Mouse (Mus musculus): ENCODE measurements around the gene Slc16a11. TPM values are rescaled to one million over a fixed set of nuclear protein-coding genes. Genes with fewer than 3 reads are reported as not detected.

The Slc16a11 gene
- total and polyA plus RNA-seq, 2 experiments from 2014 or later: 15.2 to 28.2 TPM

- no peak overlapping the region for H3K9ac ChIP-seq (replicated peaks; ENCODE audit: low read length, poor library complexity, severe bottlenecking)
- WGBS: 91% methylated on average over 4 of the region's 4 CpGs
- no peak overlapping the region for H3K4me2 ChIP-seq (ENCODE audit: low read depth, low read length, poor library complexity, severe bottlenecking)
- H3K27me3 ChIP-seq (ENCODE audit: insufficient read depth, low read length): peaks cover 16% of the 10 kb centered on the region; the same call in 1 of the 2 replicates
- ATAC-seq (ENCODE audit: low FRiP score) (no peak), DNase-seq (ENCODE audit: low spot score) (no peak)
- H3K27ac ChIP-seq (ENCODE audit: low read depth, low read length): no peak overlapping the region
- no peaks in the 10 kb centered on the region; the same call in 1 of the 2 replicates for H3K4me1 ChIP-seq (ENCODE audit: insufficient read depth, low read length)
- H3K9me3 ChIP-seq (ENCODE audit: low read length): no peaks in the 10 kb centered on the region
- H3K36me3 ChIP-seq (ENCODE audit: insufficient read depth, low read length): no peaks in the 10 kb centered on the region
- no peak for TF ChIP-seq CTCF (IDR thresholded peaks at IDR 0.05)
- no peak overlapping the region for H3K4me3 ChIP-seq (ENCODE audit: low read depth, low read length)
Measured at GRCm38 (mm10) chr11:70259035-70259434, 46.5 kb downstream of the Slc16a11 start.

GRCm38 (mm10) chr11:70265252-70265651 is 52.7 kb downstream of the Slc16a11 start:
- no peak overlapping the region for H3K4me3 ChIP-seq (ENCODE audit: low read depth, low read length)
- WGBS: 62% methylated on average over 3 of the region's 3 CpGs
- no peak overlapping the region for H3K9ac ChIP-seq (replicated peaks; ENCODE audit: low read length, poor library complexity, severe bottlenecking)
- H3K27me3 ChIP-seq (ENCODE audit: insufficient read depth, low read length): no peaks in the 10 kb centered on the region
- H3K9me3 ChIP-seq (ENCODE audit: low read length): no peaks in the 10 kb centered on the region
- no peak overlapping the region for H3K4me2 ChIP-seq (ENCODE audit: low read depth, low read length, poor library complexity, severe bottlenecking)
- ATAC-seq (ENCODE audit: low FRiP score) (no peak), DNase-seq (ENCODE audit: low spot score) (no peak)
- no peak overlapping the region for H3K27ac ChIP-seq (ENCODE audit: low read depth, low read length)
- no peaks in the 10 kb centered on the region for H3K4me1 ChIP-seq (ENCODE audit: insufficient read depth, low read length)
- no peak for TF ChIP-seq CTCF (IDR thresholded peaks at IDR 0.05)
- H3K36me3 ChIP-seq (ENCODE audit: insufficient read depth, low read length): no peaks in the 10 kb centered on the region

GRCm38 (mm10) chr11:70265819-70266218 is 53.3 kb downstream of the Slc16a11 start:
- Histone ChIP-seq H3K4me3 (ENCODE audit: low read depth, low read length) (no peak overlapping the region), H3K4me1 (ENCODE audit: insufficient read depth, low read length) (no peaks in the 10 kb centered on the region), H3K27me3 (ENCODE audit: insufficient read depth, low read length) (no peaks in the 10 kb centered on the region), H3K9ac (replicated peaks; ENCODE audit: low read length, poor library complexity, severe bottlenecking) (no peak overlapping the region), H3K4me2 (ENCODE audit: low read depth, low read length, poor library complexity, severe bottlenecking) (no peak overlapping the region), H3K36me3 (ENCODE audit: insufficient read depth, low read length) (no peaks in the 10 kb centered on the region), H3K9me3 (ENCODE audit: low read length) (no peaks in the 10 kb centered on the region), H3K27ac (ENCODE audit: low read depth, low read length) (no peak overlapping the region)
- WGBS: 74% methylated on average over 4 of the region's 4 CpGs
- TF ChIP-seq CTCF (IDR thresholded peaks at IDR 0.05): no peak
- ATAC-seq (ENCODE audit: low FRiP score): no peak
- DNase-seq (ENCODE audit: low spot score): no peak

MicroRNA genes within 50 kb of the gene (microRNA counts, 519-probe panel; counts per million panel counts)
- microRNA mmu-miR-195 (528 counts per million, percentile 58 among the panel's probes with 10 or more counts), microRNA mmu-miR-497 (528 counts per million, percentile 58 among the panel's probes with 10 or more counts)

Small RNA genes lying within 50 kb of the gene (microRNA-seq; reads per million reads assigned to microRNA genes)
- gene Mir195a (ENCODE audit: borderline number of aligned reads) (917 reads per million, percentile 74 among the genes with 10 or more reads in this experiment), gene Mir497 (ENCODE audit: borderline number of aligned reads) (not detected), gene Mir497b (ENCODE audit: borderline number of aligned reads) (not detected)

Other genes starting within 250 kb of the Slc16a11 start
- not detected in 2 replicates for gene Cldn7, start 248.0 kb upstream of the Slc16a11 start, total RNA-seq (2014; rRNA removed)
- gene Cldn7, start 248.0 kb upstream of the Slc16a11 start, polyA plus RNA-seq (2015; fragmentation: Nextera tagmentation; extraction: Ambion mirVana): 0.57 TPM in 1 of 2 replicates, not detected in the other
- gene Ctdnep1, start 231.6 kb upstream of the Slc16a11 start, total RNA-seq (2014; rRNA removed): 39.6 and 42.9 TPM in 2 replicates
- gene Ctdnep1, start 231.6 kb upstream of the Slc16a11 start, polyA plus RNA-seq (2015; fragmentation: Nextera tagmentation; extraction: Ambion mirVana): 22.3 and 24.1 TPM in 2 replicates
- gene Elp5, start 230.2 kb upstream of the Slc16a11 start, total RNA-seq (2014; rRNA removed): 109 and 157 TPM in 2 replicates
- 171 and 182 TPM in 2 replicates for gene Elp5, start 230.2 kb upstream of the Slc16a11 start, polyA plus RNA-seq (2015; fragmentation: Nextera tagmentation; extraction: Ambion mirVana)
- gene Gabarap, start 221.6 kb upstream of the Slc16a11 start, total RNA-seq (2014; rRNA removed): 197 and 226 TPM in 2 replicates
- gene Gabarap, start 221.6 kb upstream of the Slc16a11 start, polyA plus RNA-seq (2015; fragmentation: Nextera tagmentation; extraction: Ambion mirVana): 501 and 511 TPM in 2 replicates
- gene Phf23, start 217.0 kb upstream of the Slc16a11 start, total RNA-seq (2014; rRNA removed): 42.4 and 45.2 TPM in 2 replicates
- 37.6 and 40.0 TPM in 2 replicates for gene Phf23, start 217.0 kb upstream of the Slc16a11 start, polyA plus RNA-seq (2015; fragmentation: Nextera tagmentation; extraction: Ambion mirVana)
- 31.5 and 33.3 TPM in 2 replicates for gene Dvl2, start 212.2 kb upstream of the Slc16a11 start, total RNA-seq (2014; rRNA removed)
- 19.0 and 20.0 TPM in 2 replicates for gene Dvl2, start 212.2 kb upstream of the Slc16a11 start, polyA plus RNA-seq (2015; fragmentation: Nextera tagmentation; extraction: Ambion mirVana)
- gene Acadvl, start 197.3 kb upstream of the Slc16a11 start, total RNA-seq (2014; rRNA removed): 35.9 and 42.7 TPM in 2 replicates
- gene Acadvl, start 197.3 kb upstream of the Slc16a11 start, polyA plus RNA-seq (2015; fragmentation: Nextera tagmentation; extraction: Ambion mirVana): 62.1 and 64.2 TPM in 2 replicates
- 256 and 269 TPM in 2 replicates for gene Dlg4, start 195.8 kb upstream of the Slc16a11 start, total RNA-seq (2014; rRNA removed)
- gene Dlg4, start 195.8 kb upstream of the Slc16a11 start, polyA plus RNA-seq (2015; fragmentation: Nextera tagmentation; extraction: Ambion mirVana): 16.1 and 18.1 TPM in 2 replicates
- gene Asgr1, start 158.7 kb upstream of the Slc16a11 start, total RNA-seq (2014; rRNA removed): 1.2 and 7.2 TPM in 2 replicates
- gene Asgr1, start 158.7 kb upstream of the Slc16a11 start, polyA plus RNA-seq (2015; fragmentation: Nextera tagmentation; extraction: Ambion mirVana): 4.1 and 4.5 TPM in 2 replicates
- not detected in 2 replicates for gene Asgr2, start 120.1 kb upstream of the Slc16a11 start, total RNA-seq (2014; rRNA removed)
- not detected in 2 replicates for gene Asgr2, start 120.1 kb upstream of the Slc16a11 start, polyA plus RNA-seq (2015; fragmentation: Nextera tagmentation; extraction: Ambion mirVana)
- gene Mgl2, start 82.4 kb upstream of the Slc16a11 start, total RNA-seq (2014; rRNA removed): 0.11 and 0.85 TPM in 2 replicates
- 0.26 and 0.60 TPM in 2 replicates for gene Mgl2, start 82.4 kb upstream of the Slc16a11 start, polyA plus RNA-seq (2015; fragmentation: Nextera tagmentation; extraction: Ambion mirVana)
- 0.42 and 0.44 TPM in 2 replicates for gene Clec10a, start 56.6 kb upstream of the Slc16a11 start, total RNA-seq (2014; rRNA removed)
- 0.57 and 1.3 TPM in 2 replicates for gene Clec10a, start 56.6 kb upstream of the Slc16a11 start, polyA plus RNA-seq (2015; fragmentation: Nextera tagmentation; extraction: Ambion mirVana)
- gene Slc16a13, start 8.3 kb downstream of the Slc16a11 start, total RNA-seq (2014; rRNA removed): 9.9 and 26.1 TPM in 2 replicates
- gene Slc16a13, start 8.3 kb downstream of the Slc16a11 start, polyA plus RNA-seq (2015; fragmentation: Nextera tagmentation; extraction: Ambion mirVana): 9.9 and 10.1 TPM in 2 replicates
- gene Bcl6b, start 17.0 kb downstream of the Slc16a11 start, total RNA-seq (2014; rRNA removed): 3.8 and 6.8 TPM in 2 replicates
- gene Bcl6b, start 17.0 kb downstream of the Slc16a11 start, polyA plus RNA-seq (2015; fragmentation: Nextera tagmentation; extraction: Ambion mirVana): 2.4 and 2.7 TPM in 2 replicates
- gene 0610010K14Rik, start 25.2 kb downstream of the Slc16a11 start, total RNA-seq (2014; rRNA removed): 43.0 and 76.9 TPM in 2 replicates
- gene 0610010K14Rik, start 25.2 kb downstream of the Slc16a11 start, polyA plus RNA-seq (2015; fragmentation: Nextera tagmentation; extraction: Ambion mirVana): 138 and 154 TPM in 2 replicates
- 3.4 and 5.5 TPM in 2 replicates for gene Gm21988, start 27.1 kb downstream of the Slc16a11 start, total RNA-seq (2014; rRNA removed)
- gene Gm21988, start 27.1 kb downstream of the Slc16a11 start, polyA plus RNA-seq (2015; fragmentation: Nextera tagmentation; extraction: Ambion mirVana): 18.6 and 20.1 TPM in 2 replicates
- 66.1 and 81.2 TPM in 2 replicates for gene Rnasek, start 27.1 kb downstream of the Slc16a11 start, total RNA-seq (2014; rRNA removed)
- gene Rnasek, start 27.1 kb downstream of the Slc16a11 start, polyA plus RNA-seq (2015; fragmentation: Nextera tagmentation; extraction: Ambion mirVana): 588 and 612 TPM in 2 replicates
- gene Alox12, start 42.6 kb downstream of the Slc16a11 start, total RNA-seq (2014; rRNA removed): 0.16 and 0.57 TPM in 2 replicates
- 0.29 and 0.35 TPM in 2 replicates for gene Alox12, start 42.6 kb downstream of the Slc16a11 start, polyA plus RNA-seq (2015; fragmentation: Nextera tagmentation; extraction: Ambion mirVana)
- gene Alox12e, start 109.9 kb downstream of the Slc16a11 start, total RNA-seq (2014; rRNA removed): 0.05 TPM in 1 of 2 replicates, not detected in the other
- 0.16 and 0.31 TPM in 2 replicates for gene Alox12e, start 109.9 kb downstream of the Slc16a11 start, polyA plus RNA-seq (2015; fragmentation: Nextera tagmentation; extraction: Ambion mirVana)
- gene Alox15, start 139.3 kb downstream of the Slc16a11 start, total RNA-seq (2014; rRNA removed): not detected in 2 replicates
- 0.16 and 0.28 TPM in 2 replicates for gene Alox15, start 139.3 kb downstream of the Slc16a11 start, polyA plus RNA-seq (2015; fragmentation: Nextera tagmentation; extraction: Ambion mirVana)
- 35.6 and 55.1 TPM in 2 replicates for gene Pelp1, start 197.3 kb downstream of the Slc16a11 start, total RNA-seq (2014; rRNA removed)
- 28.0 and 28.3 TPM in 2 replicates for gene Pelp1, start 197.3 kb downstream of the Slc16a11 start, polyA plus RNA-seq (2015; fragmentation: Nextera tagmentation; extraction: Ambion mirVana)
- gene Arrb2, start 219.9 kb downstream of the Slc16a11 start, total RNA-seq (2014; rRNA removed): 99.9 and 119 TPM in 2 replicates
- 55.0 and 55.6 TPM in 2 replicates for gene Arrb2, start 219.9 kb downstream of the Slc16a11 start, polyA plus RNA-seq (2015; fragmentation: Nextera tagmentation; extraction: Ambion mirVana)
- gene Med11, start 239.2 kb downstream of the Slc16a11 start, total RNA-seq (2014; rRNA removed): 23.7 and 30.1 TPM in 2 replicates
- gene Med11, start 239.2 kb downstream of the Slc16a11 start, polyA plus RNA-seq (2015; fragmentation: Nextera tagmentation; extraction: Ambion mirVana): 28.2 and 36.8 TPM in 2 replicates
- gene Zmynd15, start 246.7 kb downstream of the Slc16a11 start, total RNA-seq (2014; rRNA removed): 0.44 and 0.71 TPM in 2 replicates
- 0.47 and 0.70 TPM in 2 replicates for gene Zmynd15, start 246.7 kb downstream of the Slc16a11 start, polyA plus RNA-seq (2015; fragmentation: Nextera tagmentation; extraction: Ambion mirVana)
- 1.2 and 1.9 TPM in 2 replicates for gene Cxcl16, start 247.2 kb downstream of the Slc16a11 start, total RNA-seq (2014; rRNA removed)
- 3.1 and 3.2 TPM in 2 replicates for gene Cxcl16, start 247.2 kb downstream of the Slc16a11 start, polyA plus RNA-seq (2015; fragmentation: Nextera tagmentation; extraction: Ambion mirVana)

Data from midbrain, postnatal 0 days (tissue).